Mouse (Mus musculus): Measurements from ENCODE around the gene Lamtor1.

DNA sequence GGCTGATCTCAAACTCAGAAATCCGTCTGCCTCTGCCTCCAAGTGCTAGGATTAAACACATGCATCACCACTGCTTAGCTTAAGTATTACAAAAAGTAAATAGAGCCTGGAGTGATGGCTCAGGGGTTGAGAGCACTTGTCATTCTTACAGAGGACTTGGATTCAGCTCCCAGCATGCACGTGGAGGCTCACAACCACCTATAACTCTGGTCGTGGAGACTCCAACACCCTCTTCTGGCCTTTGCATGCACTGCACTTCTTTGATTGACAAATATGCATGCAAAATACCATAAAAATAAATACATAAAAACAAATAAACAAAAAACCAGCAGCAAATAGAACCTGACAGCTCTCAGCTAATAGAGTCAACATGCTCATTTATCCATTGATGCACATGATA lies 43.4 kb upstream of the Lamtor1 start:
- no peak for TF ChIP-seq CTCF (IDR thresholded peaks at IDR 0.05; ENCODE audit: control insufficient read depth, insufficient read depth, low read length)
- no peak for TF ChIP-seq POLR2A (IDR thresholded peaks at IDR 0.05; ENCODE audit: borderline replicate concordance, control insufficient read depth, low read depth, low read length)
